ENCODE assay signal across 8 mouse cellular contexts in genomic region chr2:172344669-172345068, GRCm38 (mm10). TPM values are rescaled to one million over a fixed set of nuclear protein-coding genes. Genes with fewer than 3 reads are reported as not detected.
DNase-seq lines count a peak whose midpoint lies in the region; ATAC-seq lines count a peak whose summit lies in the region.

No protein-coding gene starts in this region.

- H3K4me3 ChIP-seq in lung, embryonic 16.5 days (ENCODE audit: low read length): peak overlapping the region; percentile 86
- H3K4me3 ChIP-seq in limb, embryonic 11.5 days (ENCODE audit: low read depth, low read length): no peak overlapping the region
- H3K4me3 ChIP-seq in neural tube, embryonic 15.5 days (replicated peaks): peak overlapping the region; percentile 68

- peak overlapping the region; percentile 41 for H3K4me2 ChIP-seq in lung, embryonic 16.5 days (ENCODE audit: low read depth, low read length)
- H3K4me2 ChIP-seq in limb, embryonic 11.5 days (ENCODE audit: low read depth, severe bottlenecking): peak overlapping the region; percentile 98
- peak overlapping the region; percentile 99 for H3K4me2 ChIP-seq in neural tube, embryonic 15.5 days

- peak overlapping the region; percentile 41 for H3K9ac ChIP-seq in lung, embryonic 16.5 days (ENCODE audit: low read length)
- no peak overlapping the region for H3K9ac ChIP-seq in limb, embryonic 11.5 days (ENCODE audit: low read length)
- no peak overlapping the region for H3K9ac ChIP-seq in neural tube, embryonic 15.5 days (replicated peaks)

- no peaks in the 10 kb centered on the region for H3K27me3 ChIP-seq in lung, embryonic 16.5 days (ENCODE audit: control insufficient read depth, insufficient read depth, low read depth, low read length)
- no peaks in the 10 kb centered on the region for H3K27me3 ChIP-seq in limb, embryonic 11.5 days (ENCODE audit: control insufficient read depth, insufficient read depth, low read length)
- no peaks in the 10 kb centered on the region for H3K27me3 ChIP-seq in neural tube, embryonic 15.5 days (replicated peaks)

- H3K9me3 ChIP-seq in lung, embryonic 16.5 days (ENCODE audit: control insufficient read depth, low read length): no peaks in the 10 kb centered on the region
- H3K9me3 ChIP-seq in limb, embryonic 11.5 days (ENCODE audit: control insufficient read depth, low read length): no peaks in the 10 kb centered on the region
- H3K9me3 ChIP-seq in neural tube, embryonic 15.5 days (replicated peaks): no peaks in the 10 kb centered on the region

- peak; percentile 1; the same call in 1 of the 2 replicates for ATAC-seq in lung, embryonic 16.5 days (ENCODE audit: low read depth)
- 0 out of 2 replicates have a peak, but pooled peaks have one; percentile 2 for ATAC-seq in limb, embryonic 11.5 days (ENCODE audit: insufficient number of reproducible peaks, low FRiP score, low TSS enrichment, low read depth)
- no peak; the same call in 1 of the 2 replicates for ATAC-seq in neural tube, embryonic 15.5 days (ENCODE audit: low FRiP score)

- peak; percentile 24 for DNase-seq in cerebellum, adult 11-12 months
- DNase-seq in cerebellum, adult 8-10 months: no peak
- no peak for DNase-seq in lung, postnatal 36 days
- no peak for DNase-seq in limb, embryonic 11.5 days (ENCODE audit: low spot score)
- no peak for DNase-seq in right cerebral cortex, adult 18-20 months
- DNase-seq in gastrocnemius, postnatal 4 days (ENCODE audit: low spot score in 2 of 2): no peak

- H3K4me1 ChIP-seq in lung, embryonic 16.5 days (replicated peaks; ENCODE audit: control insufficient read depth, insufficient read depth, low read length): peaks cover 37% of the 10 kb centered on the region
- H3K4me1 ChIP-seq in limb, embryonic 11.5 days (ENCODE audit: control insufficient read depth, insufficient read depth, low read length): peaks cover 7% of the 10 kb centered on the region
- peaks cover 39% of the 10 kb centered on the region for H3K4me1 ChIP-seq in neural tube, embryonic 15.5 days

- H3K27ac ChIP-seq in lung, embryonic 16.5 days (ENCODE audit: low read length): peak overlapping the region; percentile 85
- H3K27ac ChIP-seq in limb, embryonic 11.5 days (replicated peaks; ENCODE audit: low read depth, low read length): no peak overlapping the region
- H3K27ac ChIP-seq in neural tube, embryonic 15.5 days (replicated peaks): peak overlapping the region; percentile 70

- H3K36me3 ChIP-seq in lung, embryonic 16.5 days (ENCODE audit: control insufficient read depth, insufficient read depth, low read length): no peaks in the 10 kb centered on the region
- H3K36me3 ChIP-seq in limb, embryonic 11.5 days (ENCODE audit: control insufficient read depth, insufficient read depth, low read length): no peaks in the 10 kb centered on the region
- no peaks in the 10 kb centered on the region for H3K36me3 ChIP-seq in neural tube, embryonic 15.5 days

- 18% methylated on average over 5 of the region's 5 CpGs for WGBS in lung, embryonic 16.5 days
- 44% methylated on average over 5 of the region's 5 CpGs for WGBS in limb, embryonic 11.5 days
- 38% methylated on average over 5 of the region's 5 CpGs for WGBS in neural tube, embryonic 15.5 days

RNA-seq across cellular contexts. Expression of gene Fam210b, which starts 0.7 kb away (rescaled TPM):
- polyA plus RNA-seq in lung, embryonic 16.5 days (2015; fragmentation: Nextera tagmentation; extraction: Ambion mirVana): 38.8 and 40.8 TPM in 2 replicates
- polyA plus RNA-seq in limb, embryonic 11.5 days (2014; fragmentation: Nextera tagmentation; extraction: Ambion mirVana): 14.9 and 15.9 TPM in 2 replicates
- 18.7 and 19.5 TPM in 2 replicates for polyA plus RNA-seq in neural tube, embryonic 15.5 days (2015; fragmentation: Nextera tagmentation; extraction: Ambion mirVana)
- 1 to 10 TPM; 4.3 to 4.6 TPM for total RNA-seq in gastrocnemius, postnatal 4 days (2021)

RNA-seq across cellular contexts. Expression of gene Aurka, which starts 25.7 kb away (rescaled TPM):
- polyA plus RNA-seq in lung, embryonic 16.5 days (2015; fragmentation: Nextera tagmentation; extraction: Ambion mirVana): 124 and 131 TPM in 2 replicates
- 219 and 224 TPM in 2 replicates for polyA plus RNA-seq in limb, embryonic 11.5 days (2014; fragmentation: Nextera tagmentation; extraction: Ambion mirVana)
- polyA plus RNA-seq in neural tube, embryonic 15.5 days (2015; fragmentation: Nextera tagmentation; extraction: Ambion mirVana): 11.7 and 34.1 TPM in 2 replicates
- total RNA-seq in gastrocnemius, postnatal 4 days (2021): 10 to 100 TPM; 12.2 to 12.8 TPM

RNA-seq across cellular contexts. Expression of gene Cstf1, which starts 25.8 kb away (rescaled TPM):
- polyA plus RNA-seq in lung, embryonic 16.5 days (2015; fragmentation: Nextera tagmentation; extraction: Ambion mirVana): 34.7 and 37.5 TPM in 2 replicates
- polyA plus RNA-seq in limb, embryonic 11.5 days (2014; fragmentation: Nextera tagmentation; extraction: Ambion mirVana): 52.1 and 60.3 TPM in 2 replicates
- polyA plus RNA-seq in neural tube, embryonic 15.5 days (2015; fragmentation: Nextera tagmentation; extraction: Ambion mirVana): 22.4 and 27.5 TPM in 2 replicates
- total RNA-seq in gastrocnemius, postnatal 4 days (2021): 10 to 100 TPM; 27.0 to 29.9 TPM

RNA-seq across cellular contexts. Expression of gene Cass4, which starts 48.9 kb away (rescaled TPM):
- 9.0 and 11.8 TPM in 2 replicates for polyA plus RNA-seq in lung, embryonic 16.5 days (2015; fragmentation: Nextera tagmentation; extraction: Ambion mirVana)
- 0.11 and 0.35 TPM in 2 replicates for polyA plus RNA-seq in limb, embryonic 11.5 days (2014; fragmentation: Nextera tagmentation; extraction: Ambion mirVana)
- polyA plus RNA-seq in neural tube, embryonic 15.5 days (2015; fragmentation: Nextera tagmentation; extraction: Ambion mirVana): 0.17 and 1.1 TPM in 2 replicates
- total RNA-seq in gastrocnemius, postnatal 4 days (2021): 1 to 10 TPM in 1 of 2 experiments, under 1 TPM in 1; 0.62 to 1.1 TPM

Comparison
In these comparisons a context has a peak if more than half of its experiments do, and no peak if none do; other contexts are left out.
1. H3K4me2 ChIP-seq: peak in every context shown above with its lines; median percentile 99 in neural tube, embryonic 15.5 days; 98 in limb, embryonic 11.5 days; 41 in lung, embryonic 16.5 days.